Mouse (Mus musculus): Measurements from ENCODE around the gene Atp5j2. TPM values are rescaled to one million over a fixed set of nuclear protein-coding genes. Genes with fewer than 3 reads are reported as not detected.
"Not testable (repeated sequence)": the region's sequence is repeated elsewhere in the genome, so short reads cannot be mapped to it uniquely, and the experiment has no call there.

Atp5j2 gene
- 542 and 582 TPM in 2 replicates for polyA plus RNA-seq (2016; fragmentation: Nextera tagmentation; extraction: Ambion mirVana)

DNA sequence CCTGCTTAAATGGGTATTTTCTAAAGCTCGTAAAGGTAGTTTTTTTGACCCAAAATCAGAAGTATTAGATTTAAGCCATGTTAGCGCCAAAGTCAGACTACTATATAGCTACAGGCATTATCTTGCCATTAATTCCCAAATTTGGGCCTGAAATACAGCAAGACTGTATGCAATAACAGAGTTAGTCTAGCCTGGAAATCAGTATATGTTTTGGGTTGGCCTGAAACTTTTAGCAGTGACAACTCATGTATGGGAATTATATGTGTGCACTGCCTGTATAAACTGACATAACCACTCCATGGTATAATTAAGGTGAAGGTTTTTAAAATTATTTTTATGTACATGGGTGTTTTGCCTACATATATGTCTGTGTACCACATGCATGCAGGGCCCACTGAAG lies at the start of gene Atp5j2:
Gene Atp5j2 (minus strand): TSS at position 101 of the 400 bp plus-strand sequence.
- Histone ChIP-seq H3K4me3 (peak within 1 kb of the TSS; percentile 95), H3K4me1 (replicated peaks) (peaks cover 22% of the 10 kb centered on the region), H3K27me3 (ENCODE audit: insufficient read depth, poor library complexity, severe bottlenecking) (no peaks in the 10 kb centered on the region), H3K36me3 (peaks cover 57% of the 10 kb centered on the region), H3K27ac (peak within 1 kb of the TSS; percentile 98), H3K9me3 (no peaks in the 10 kb centered on the region)
- 88% methylated on average over 2 of the region's 2 CpGs for WGBS
- DNase-seq (ENCODE audit: low spot score): no peak

DNA sequence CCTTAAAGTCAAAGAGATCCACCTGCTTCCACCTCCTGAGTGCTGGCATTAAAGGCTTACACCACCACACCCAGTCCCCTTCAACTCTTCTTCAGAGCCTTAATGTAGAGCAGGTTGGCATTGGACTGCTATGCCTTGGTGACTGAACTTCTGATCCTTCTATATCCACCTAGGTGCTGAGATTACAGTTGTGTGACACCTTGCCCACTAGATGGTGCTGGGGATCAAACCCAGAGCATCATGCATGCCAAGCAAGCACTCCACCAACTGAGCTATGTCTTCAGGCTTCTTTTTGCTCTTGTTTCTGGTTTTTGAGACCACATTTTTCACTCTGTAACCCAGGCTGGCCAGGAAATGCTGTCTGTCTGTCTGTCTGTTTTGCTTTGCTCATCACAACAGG lies 42.8 kb upstream of the Atp5j2 start:
- peak; percentile 14 for DNase-seq (ENCODE audit: low spot score)
- Histone ChIP-seq H3K36me3 (peaks cover 64% of the 10 kb centered on the region), H3K4me1 (replicated peaks) (peaks cover 23% of the 10 kb centered on the region), H3K9me3 (no peaks in the 10 kb centered on the region), H3K27me3 (ENCODE audit: insufficient read depth, poor library complexity, severe bottlenecking) (no peaks in the 10 kb centered on the region), H3K27ac (no peak overlapping the region), H3K4me3 (no peak overlapping the region)

DNA sequence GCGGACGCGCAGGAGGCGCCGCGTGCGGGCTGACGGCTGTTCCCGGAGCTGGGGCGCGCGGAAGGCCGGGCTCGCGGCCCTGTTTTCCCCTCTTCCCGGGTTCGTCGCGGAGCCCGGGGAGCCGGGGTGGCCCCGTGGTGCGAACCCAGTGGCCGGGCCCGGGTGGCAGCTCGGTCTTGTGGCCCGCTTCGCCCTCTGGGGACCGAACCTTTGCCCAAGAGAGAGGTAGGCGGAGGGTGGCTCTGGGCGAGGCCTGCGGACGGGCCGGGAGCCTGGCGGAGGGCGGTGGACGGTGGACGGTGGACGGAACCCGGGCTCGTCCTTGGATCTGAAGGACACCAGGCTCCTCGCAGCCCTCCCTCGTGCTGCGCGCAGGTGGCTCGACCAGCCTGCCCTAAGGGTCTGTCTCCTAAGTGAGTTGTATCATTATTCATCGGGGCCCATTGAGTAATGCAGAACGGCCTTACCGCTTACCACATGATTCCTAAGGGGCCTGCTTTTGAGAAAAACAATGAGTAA lies 40.1 kb upstream of the Atp5j2 start:
- Histone ChIP-seq H3K36me3 (peaks cover 38% of the 10 kb centered on the region), H3K27me3 (ENCODE audit: insufficient read depth, poor library complexity, severe bottlenecking) (no peaks in the 10 kb centered on the region), H3K4me3 (peak overlapping the region; percentile 100), H3K4me1 (replicated peaks) (peaks cover 23% of the 10 kb centered on the region), H3K27ac (peak overlapping the region; percentile 93), H3K9me3 (no peaks in the 10 kb centered on the region)
- under 1% methylated on average over 49 of the region's 49 CpGs for WGBS
- no peak for DNase-seq (ENCODE audit: low spot score)

DNA sequence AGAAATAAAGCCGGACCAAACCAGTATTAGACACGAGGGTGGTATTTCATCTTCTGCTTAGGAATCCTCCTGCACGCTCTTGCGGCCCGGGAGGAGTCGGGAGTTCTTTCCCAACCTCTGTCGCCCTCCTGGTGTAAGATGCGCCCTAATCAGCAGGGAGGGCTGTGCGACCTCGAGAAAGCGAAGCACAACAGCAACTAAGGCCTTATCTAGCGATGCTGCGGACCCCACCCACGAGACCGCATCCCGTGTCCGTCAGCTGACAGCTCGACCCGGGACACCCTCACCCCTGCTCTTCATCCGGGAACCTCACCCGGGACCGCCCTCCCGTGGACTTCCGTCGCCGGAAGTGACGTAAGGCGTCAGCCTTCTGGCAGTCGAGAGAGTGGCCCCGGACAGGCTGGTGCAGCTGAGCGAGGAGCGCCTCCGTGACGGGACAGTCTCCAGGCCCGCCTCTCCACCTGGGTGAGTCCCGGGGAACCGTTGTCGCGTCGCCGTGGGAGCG lies 39.6 kb upstream of the Atp5j2 start, which contains the start of gene Zfp655:
Gene Zfp655 (plus strand): TSS at position 349 of the 505 bp plus-strand sequence.
- no peaks in the 10 kb centered on the region for H3K27me3 ChIP-seq (ENCODE audit: insufficient read depth, poor library complexity, severe bottlenecking)
- peak; percentile 97 for DNase-seq (ENCODE audit: low spot score)
- peak within 1 kb of the TSS; percentile 93 for H3K27ac ChIP-seq
- no peaks in the 10 kb centered on the region for H3K9me3 ChIP-seq
- peaks cover 23% of the 10 kb centered on the region for H3K4me1 ChIP-seq (replicated peaks)
- H3K36me3 ChIP-seq: peaks cover 32% of the 10 kb centered on the region
- under 1% methylated on average over 42 of the region's 42 CpGs for WGBS
- peak within 1 kb of the TSS; percentile 100 for H3K4me3 ChIP-seq

DNA sequence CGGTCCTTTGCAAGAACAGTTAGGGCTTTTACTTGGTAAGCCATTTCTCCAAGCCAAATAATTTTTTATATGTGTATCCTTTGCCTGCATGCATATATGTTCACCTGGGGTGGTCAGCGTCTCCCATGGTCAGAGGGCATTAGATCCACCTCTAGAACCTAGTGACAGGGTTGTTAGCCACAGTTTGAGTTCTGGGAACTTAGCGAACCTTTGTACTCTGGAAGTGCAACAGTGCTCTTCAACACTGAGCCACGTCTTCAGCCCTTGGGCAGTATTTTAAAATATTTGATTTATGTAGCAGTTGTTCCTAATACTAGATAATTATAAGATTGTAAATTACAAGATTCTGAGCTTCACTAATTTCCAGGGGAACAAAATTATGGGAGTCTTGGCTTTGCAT lies 38.8 kb upstream of the Atp5j2 start:
- H3K9me3 ChIP-seq: no peaks in the 10 kb centered on the region
- peak overlapping the region; percentile 93 for H3K27ac ChIP-seq
- H3K4me3 ChIP-seq: peak overlapping the region; percentile 100
- H3K4me1 ChIP-seq (replicated peaks): peaks cover 23% of the 10 kb centered on the region
- 87% methylated on average over 4 of the region's 4 CpGs for WGBS
- DNase-seq (ENCODE audit: low spot score): no peak
- no peaks in the 10 kb centered on the region for H3K27me3 ChIP-seq (ENCODE audit: insufficient read depth, poor library complexity, severe bottlenecking)
- peaks cover 24% of the 10 kb centered on the region for H3K36me3 ChIP-seq

DNA sequence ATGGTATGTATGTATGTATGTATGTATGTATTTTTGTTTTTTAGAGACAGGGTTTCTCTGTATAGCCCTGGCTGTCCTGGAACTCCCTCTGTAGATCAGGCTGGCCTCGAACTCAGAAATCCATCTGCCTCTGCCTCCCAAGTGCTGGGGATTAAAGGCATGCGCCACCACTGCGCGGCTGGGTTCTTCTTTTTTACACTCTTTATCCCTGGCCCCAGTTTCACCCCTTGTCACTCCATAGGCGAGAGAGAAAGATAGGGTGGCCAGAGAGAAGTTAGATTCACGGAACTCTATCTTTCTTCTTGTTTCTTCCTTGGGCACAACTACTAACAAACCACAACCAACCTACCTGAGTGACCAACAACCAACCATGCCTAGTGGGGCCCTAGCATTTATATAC lies 37.4 kb upstream of the Atp5j2 start:
- Histone ChIP-seq H3K36me3 (peaks cover 11% of the 10 kb centered on the region), H3K4me1 (replicated peaks) (peaks cover 23% of the 10 kb centered on the region)
- not testable (repeated sequence) for H3K4me3 ChIP-seq; H3K27me3 ChIP-seq (ENCODE audit: insufficient read depth, poor library complexity, severe bottlenecking); DNase-seq (ENCODE audit: low spot score); H3K9me3 ChIP-seq; H3K27ac ChIP-seq
- WGBS: 82% methylated on average over 6 of the region's 6 CpGs

DNA sequence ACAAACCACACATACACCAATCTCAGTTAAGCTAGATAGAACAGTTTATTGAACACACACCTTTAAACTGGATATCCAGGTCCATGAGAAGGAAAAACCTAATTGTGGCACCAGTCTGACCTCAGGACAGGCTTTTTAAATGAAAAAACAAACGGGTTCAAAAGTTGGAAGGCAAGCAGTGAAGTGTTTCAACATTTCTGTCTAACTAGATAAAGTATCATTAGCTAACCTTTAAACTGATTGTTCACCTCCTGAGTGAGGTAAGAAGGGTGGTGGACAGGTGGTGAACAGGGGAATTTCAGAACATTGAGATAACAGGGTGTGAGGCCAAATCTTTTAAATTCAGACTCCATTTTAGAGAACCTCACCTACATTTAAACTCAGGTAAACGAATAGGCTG lies 34.6 kb upstream of the Atp5j2 start:
- H3K4me1 ChIP-seq (replicated peaks): peaks cover 9% of the 10 kb centered on the region
- WGBS: 59% methylated on average over 2 of the region's 2 CpGs
- DNase-seq (ENCODE audit: low spot score): no peak

DNA sequence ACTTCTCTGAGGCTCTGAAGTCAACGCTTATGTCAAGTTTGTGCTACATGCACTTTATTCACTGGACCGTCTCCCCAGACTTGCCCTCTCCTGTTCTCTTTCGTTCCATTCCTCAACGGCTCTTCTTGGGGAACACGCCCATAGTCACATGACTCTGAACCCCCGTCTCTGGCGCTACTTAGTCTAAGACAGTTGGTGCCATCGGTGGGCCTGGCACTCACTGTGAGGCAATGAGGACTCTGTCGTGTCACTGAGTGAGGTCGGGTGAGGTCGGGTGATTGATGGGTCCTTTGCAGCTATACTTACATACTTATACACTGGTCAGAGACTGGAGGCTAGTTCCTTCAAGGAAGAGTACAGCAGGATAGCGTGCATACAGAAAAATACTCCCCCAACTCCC lies 31.5 kb upstream of the Atp5j2 start:
- 82% methylated on average over 12 of the region's 12 CpGs for WGBS

More for the DNA sequence above, 34.6 kb upstream of the Atp5j2 start:
- Histone ChIP-seq H3K36me3 (peaks cover 20% of the 10 kb centered on the region), H3K4me3 (no peak overlapping the region), H3K9me3 (no peaks in the 10 kb centered on the region), H3K27me3 (ENCODE audit: insufficient read depth, poor library complexity, severe bottlenecking) (no peaks in the 10 kb centered on the region), H3K27ac (no peak overlapping the region)

DNA sequence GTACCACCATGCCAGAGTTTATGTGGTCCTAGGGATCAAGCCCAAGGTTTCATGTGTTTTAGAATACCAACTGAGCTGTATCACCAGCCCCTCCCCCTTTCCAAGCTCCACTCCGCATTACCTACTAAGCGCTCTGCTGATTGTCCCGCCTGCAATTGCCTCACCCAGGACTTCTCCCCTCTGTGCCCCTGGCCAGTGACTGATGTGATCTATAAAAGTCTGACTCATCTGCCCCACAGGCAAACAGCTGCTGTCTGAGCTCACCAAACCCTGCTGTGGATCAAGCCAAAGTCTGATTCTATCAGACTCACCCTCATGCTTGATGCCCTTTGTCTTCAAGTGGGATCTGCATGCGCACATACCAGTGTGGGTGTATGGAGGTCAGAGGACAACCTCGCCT lies 31.0 kb upstream of the Atp5j2 start:
- no peak for DNase-seq (ENCODE audit: low spot score)
- Histone ChIP-seq H3K36me3 (peaks cover 56% of the 10 kb centered on the region), H3K27ac (no peak overlapping the region), H3K4me1 (replicated peaks) (no peaks in the 10 kb centered on the region), H3K9me3 (no peaks in the 10 kb centered on the region), H3K27me3 (ENCODE audit: insufficient read depth, poor library complexity, severe bottlenecking) (no peaks in the 10 kb centered on the region), H3K4me3 (no peak overlapping the region)
- WGBS: 86% methylated on average over 5 of the region's 5 CpGs

More for the DNA sequence above, 31.5 kb upstream of the Atp5j2 start:
- no peaks in the 10 kb centered on the region for H3K9me3 ChIP-seq
- H3K27ac ChIP-seq: no peak overlapping the region
- DNase-seq (ENCODE audit: low spot score): no peak
- no peaks in the 10 kb centered on the region for H3K4me1 ChIP-seq (replicated peaks)
- no peak overlapping the region for H3K4me3 ChIP-seq
- peaks cover 50% of the 10 kb centered on the region for H3K36me3 ChIP-seq
- H3K27me3 ChIP-seq (ENCODE audit: insufficient read depth, poor library complexity, severe bottlenecking): no peaks in the 10 kb centered on the region

DNA sequence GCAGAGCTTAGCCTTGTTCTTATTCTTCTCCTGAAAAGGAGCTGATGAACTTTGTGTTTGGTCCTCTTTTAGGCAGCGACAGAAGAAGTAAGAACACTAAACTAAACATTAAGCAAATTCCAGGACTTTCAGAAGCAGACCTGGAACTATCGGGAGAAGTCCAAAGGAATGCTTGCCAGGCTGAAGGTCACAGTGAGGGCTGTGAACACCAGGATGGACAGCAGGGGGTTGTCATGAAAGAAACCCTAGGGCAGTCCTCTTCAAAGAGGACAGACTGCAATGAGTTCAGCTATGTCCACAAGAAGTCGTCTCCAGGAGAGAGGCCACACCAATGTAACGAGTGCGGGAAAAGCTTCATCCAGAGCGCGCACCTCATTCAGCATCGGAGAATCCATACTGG lies 28.1 kb upstream of the Atp5j2 start:
- DNase-seq (ENCODE audit: low spot score): no peak
- H3K4me1 ChIP-seq (replicated peaks): no peaks in the 10 kb centered on the region
- 89% methylated on average over 8 of the region's 8 CpGs for WGBS
- H3K4me3 ChIP-seq: no peak overlapping the region
- no peaks in the 10 kb centered on the region for H3K27me3 ChIP-seq (ENCODE audit: insufficient read depth, poor library complexity, severe bottlenecking)
- no peaks in the 10 kb centered on the region for H3K9me3 ChIP-seq
- H3K27ac ChIP-seq: no peak overlapping the region
- H3K36me3 ChIP-seq: peaks cover 72% of the 10 kb centered on the region

DNA sequence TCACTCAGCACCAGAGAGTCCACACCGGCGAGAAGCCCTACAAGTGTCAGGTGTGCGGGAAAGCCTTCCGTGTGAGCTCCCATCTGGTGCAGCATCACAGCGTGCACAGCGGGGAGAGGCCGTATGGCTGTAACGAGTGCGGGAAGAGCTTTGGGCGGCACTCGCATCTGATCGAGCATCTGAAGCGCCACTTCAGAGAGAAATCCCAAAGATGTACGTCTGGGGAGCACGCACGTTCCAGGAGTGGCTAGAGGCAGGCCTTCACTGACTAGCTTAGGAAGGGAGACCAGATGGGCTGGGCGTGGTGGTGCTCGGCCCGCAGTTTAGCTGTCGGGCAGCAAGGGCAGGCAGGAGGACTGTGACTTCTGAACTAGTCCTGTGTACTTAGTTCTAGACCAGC lies 26.8 kb upstream of the Atp5j2 start:
- H3K4me1 ChIP-seq (replicated peaks): no peaks in the 10 kb centered on the region
- H3K4me3 ChIP-seq: no peak overlapping the region
- WGBS: 94% methylated on average over 20 of the region's 20 CpGs
- no peak for DNase-seq (ENCODE audit: low spot score)
- no peaks in the 10 kb centered on the region for H3K27me3 ChIP-seq (ENCODE audit: insufficient read depth, poor library complexity, severe bottlenecking)
- H3K27ac ChIP-seq: no peak overlapping the region
- H3K9me3 ChIP-seq: no peaks in the 10 kb centered on the region
- H3K36me3 ChIP-seq: peaks cover 85% of the 10 kb centered on the region

DNA sequence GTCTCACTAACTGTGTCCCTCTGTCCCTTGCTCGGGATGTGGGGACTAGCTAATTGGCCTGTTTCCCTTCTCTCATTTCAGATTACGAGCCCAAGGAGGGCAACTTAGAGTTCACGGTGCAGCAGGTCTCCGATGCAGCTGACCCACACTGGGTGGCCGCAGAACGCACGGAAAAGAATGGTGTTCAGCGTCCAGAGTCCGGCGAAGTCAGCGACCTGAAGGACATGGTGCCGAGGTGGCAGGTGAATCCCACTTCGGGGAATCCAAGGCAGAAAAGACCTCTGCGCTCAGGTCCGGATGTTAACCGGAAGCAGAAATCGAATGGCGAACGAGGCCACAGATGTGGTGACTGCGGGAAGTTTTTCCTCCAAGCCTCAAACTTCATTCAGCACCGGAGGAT lies 26.3 kb upstream of the Atp5j2 start:
- WGBS: 96% methylated on average over 21 of the region's 21 CpGs
- no peaks in the 10 kb centered on the region for H3K9me3 ChIP-seq
- H3K4me3 ChIP-seq: no peak overlapping the region
- peaks cover 87% of the 10 kb centered on the region for H3K36me3 ChIP-seq
- H3K4me1 ChIP-seq (replicated peaks): no peaks in the 10 kb centered on the region
- no peak overlapping the region for H3K27ac ChIP-seq
- DNase-seq (ENCODE audit: low spot score): no peak
- H3K27me3 ChIP-seq (ENCODE audit: insufficient read depth, poor library complexity, severe bottlenecking): no peaks in the 10 kb centered on the region

DNA sequence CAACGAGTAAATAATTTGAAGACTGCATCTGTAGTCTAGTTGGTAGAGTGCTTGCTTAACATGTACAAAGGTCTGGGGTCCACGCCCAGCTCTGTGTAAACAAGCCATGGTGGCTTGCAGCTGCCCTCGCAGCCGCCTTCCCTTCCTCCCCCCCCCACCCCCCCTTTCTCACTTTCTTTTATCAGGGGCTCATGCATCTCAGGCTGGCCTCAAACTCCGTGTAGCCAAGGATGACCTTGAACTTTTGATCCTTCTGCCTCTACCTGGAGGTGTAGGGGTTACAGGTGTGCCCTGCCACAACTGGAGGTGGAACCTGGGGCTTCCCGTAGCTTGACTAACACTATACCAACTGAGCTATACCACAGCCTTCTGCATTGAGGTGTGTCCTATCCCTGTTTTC lies 25.9 kb upstream of the Atp5j2 start:
- Histone ChIP-seq H3K4me1 (replicated peaks) (no peaks in the 10 kb centered on the region), H3K9me3 (no peaks in the 10 kb centered on the region), H3K36me3 (peaks cover 87% of the 10 kb centered on the region), H3K4me3 (no peak overlapping the region), H3K27me3 (ENCODE audit: insufficient read depth, poor library complexity, severe bottlenecking) (no peaks in the 10 kb centered on the region), H3K27ac (no peak overlapping the region)
- no peak for DNase-seq (ENCODE audit: low spot score)
- WGBS: 84% methylated on average over 6 of the region's 6 CpGs

DNA sequence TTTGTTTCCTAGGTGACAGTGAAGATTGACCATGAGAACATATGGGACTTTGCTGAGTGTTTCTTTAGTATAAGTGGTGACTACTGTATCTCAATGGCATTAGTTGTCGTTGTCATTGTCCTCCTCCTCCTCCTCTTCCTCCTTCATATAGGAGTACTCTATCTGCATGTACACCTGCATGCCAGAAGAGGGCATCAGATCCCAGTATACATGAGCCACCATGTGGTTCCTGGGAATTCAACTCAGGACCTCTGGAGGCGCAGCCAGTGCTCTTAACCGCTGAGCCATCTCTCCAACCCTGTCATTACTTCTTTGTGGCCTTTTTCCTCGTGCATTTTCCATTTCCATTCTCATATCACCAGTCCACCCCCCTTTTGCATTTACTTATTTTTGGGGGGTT lies 22.8 kb upstream of the Atp5j2 start:
- Histone ChIP-seq H3K27ac (no peak overlapping the region), H3K36me3 (peaks cover 86% of the 10 kb centered on the region), H3K4me1 (replicated peaks) (no peaks in the 10 kb centered on the region), H3K4me3 (no peak overlapping the region), H3K9me3 (no peaks in the 10 kb centered on the region), H3K27me3 (ENCODE audit: insufficient read depth, poor library complexity, severe bottlenecking) (no peaks in the 10 kb centered on the region)
- WGBS: 72% methylated on average over 4 of the region's 4 CpGs
- no peak for DNase-seq (ENCODE audit: low spot score)
